Mouse (Mus musculus) ES-Bruce4 (cell line): ENCODE results near the gene Mrps25.

ENCODE experiments used
- CTCF ChIP-seq: IDR thresholded peaks from one replicate; pipeline ENCODE4 v1.8.1; 2011; ENCODE audit warnings: low read depth, low read length
- EP300 ChIP-seq: IDR thresholded peaks from 2 replicates; pipeline ENCODE4 v1.6.1; 2011; ENCODE audit warnings: low read depth, low read length; ENCODE audit not compliant: insufficient read depth
- POLR2A ChIP-seq: IDR thresholded peaks from one replicate; pipeline ENCODE4 v1.8.1; 2011; ENCODE audit warnings: low read length; ENCODE audit not compliant: insufficient read depth

DNA sequence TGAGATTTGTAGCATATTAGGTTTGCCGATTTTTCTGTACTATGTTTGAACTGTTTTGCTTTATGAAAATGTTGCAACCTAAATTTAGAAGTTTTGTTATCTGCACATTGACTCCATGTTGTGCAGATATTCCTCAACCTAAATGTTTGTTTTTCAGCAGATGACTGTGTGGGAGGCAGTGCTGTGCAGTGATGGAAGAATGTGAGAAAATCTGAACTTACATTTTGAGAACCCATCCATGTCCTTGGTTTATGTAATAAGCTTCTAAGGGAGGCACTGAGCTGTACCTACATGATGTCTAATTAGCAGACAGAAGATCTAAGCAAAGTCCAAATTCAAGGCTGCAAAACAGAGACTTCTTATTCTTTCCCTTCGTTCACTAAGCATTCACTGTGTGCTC, 50.2 kb downstream of the Mrps25 start:
- TF ChIP-seq CTCF (no peak), POLR2A (no peak), EP300 (no peak)
